In the genomic region with DNA sequence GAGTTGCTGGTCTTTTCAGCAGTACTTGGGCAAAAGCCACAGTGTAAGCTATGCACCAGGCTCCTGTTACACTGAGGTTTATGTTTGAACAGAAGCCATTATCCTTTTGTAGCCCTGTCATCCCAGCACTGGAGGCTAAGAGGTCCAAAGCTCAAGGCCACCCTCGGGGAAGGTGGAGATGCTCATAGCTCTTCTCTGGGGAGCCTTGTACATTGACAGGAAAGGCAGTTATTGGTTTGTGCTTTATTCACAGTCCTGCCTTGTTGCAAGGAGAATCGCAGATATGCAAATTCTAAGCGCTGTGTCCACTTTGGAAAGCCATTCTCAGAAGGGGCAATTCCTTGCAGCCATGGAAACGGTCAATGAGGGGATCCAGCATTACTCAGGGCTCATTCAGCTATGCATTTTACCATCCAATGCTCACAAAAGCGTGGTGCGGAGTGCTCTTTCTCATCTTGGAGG, we compare ENCODE assay signal across 13 mouse cellular contexts.
DNase-seq lines count a peak whose midpoint lies in the region; ATAC-seq and TF ChIP-seq lines count a peak whose summit lies in the region.
"Had no signal": no experiment of that assay in that cellular context is flagged by ENCODE, and none has a peak within 500 bp of the region (broad histone marks: within the 10 kb centered on the region; RNA-seq: fewer than 3 reads in every experiment).

No protein-coding gene starts in this region.

- ATAC-seq in intestine, embryonic 15.5 days: peak; percentile 39; the same call in 1 of the 2 replicates
- ATAC-seq in intestine, postnatal 0 days: no peak
- ATAC-seq in midbrain, embryonic 12.5 days (ENCODE audit: low FRiP score, low read depth): 0 out of 2 replicates have a peak, but pooled peaks have one; percentile 38
- ATAC-seq in stomach, postnatal 0 days (ENCODE audit: low FRiP score, low TSS enrichment): no peak

- intact Hi-C loops in left cerebral cortex, adult 2 months (cut with DNase I): no loop called here

- no peak overlapping the region for H3K4me2 ChIP-seq in intestine, embryonic 15.5 days (replicated peaks)
- H3K4me2 ChIP-seq in intestine, postnatal 0 days (replicated peaks; ENCODE audit: low read depth): no peak overlapping the region
- no peak overlapping the region; the same call in 1 of the 2 replicates for H3K4me2 ChIP-seq in midbrain, embryonic 12.5 days (replicated peaks)
- H3K4me2 ChIP-seq in stomach, postnatal 0 days (replicated peaks; ENCODE audit: low read depth): no peak overlapping the region
- H3K4me2 ChIP-seq: embryonic facial prominence, embryonic 12.5 days had no signal

- no peak overlapping the region for H3K4me3 ChIP-seq in intestine, embryonic 15.5 days (replicated peaks)
- H3K4me3 ChIP-seq in intestine, postnatal 0 days (ENCODE audit: low read depth, low read length): no peak overlapping the region
- H3K4me3 ChIP-seq in hindbrain, embryonic 10.5 days: no peak overlapping the region
- H3K4me3 ChIP-seq in midbrain, embryonic 12.5 days: no peak overlapping the region
- no peak overlapping the region for H3K4me3 ChIP-seq in stomach, postnatal 0 days (ENCODE audit: low read depth, low read length)
- no peak overlapping the region for H3K4me3 ChIP-seq in left cerebral cortex, adult 2 months
- H3K4me3 ChIP-seq: embryonic facial prominence, embryonic 12.5 days had no signal

- peaks cover 17% of the 10 kb centered on the region; the same call in 1 of the 2 replicates for H3K4me1 ChIP-seq in intestine, embryonic 15.5 days (replicated peaks)
- H3K4me1 ChIP-seq in intestine, postnatal 0 days (replicated peaks; ENCODE audit: control insufficient read depth, insufficient read depth, low read length): 0 out of 2 replicates have a peak, but pooled peaks cover 5% of the 10 kb centered on the region
- H3K4me1 ChIP-seq in hindbrain, embryonic 10.5 days (replicated peaks): peaks cover 47% of the 10 kb centered on the region
- H3K4me1 ChIP-seq in midbrain, embryonic 12.5 days: peaks cover 26% of the 10 kb centered on the region
- H3K4me1 ChIP-seq in stomach, postnatal 0 days (replicated peaks; ENCODE audit: control insufficient read depth, insufficient read depth): no peaks in the 10 kb centered on the region; the same call in 1 of the 2 replicates

- H3K27ac ChIP-seq in intestine, embryonic 15.5 days: no peak overlapping the region
- no peak overlapping the region for H3K27ac ChIP-seq in intestine, postnatal 0 days (ENCODE audit: low read depth, low read length)
- H3K27ac ChIP-seq in hindbrain, embryonic 10.5 days: peak overlapping the region; percentile 83
- peak overlapping the region; percentile 52; the same call in 1 of the 2 replicates for H3K27ac ChIP-seq in midbrain, embryonic 12.5 days (replicated peaks)
- H3K27ac ChIP-seq in stomach, postnatal 0 days (replicated peaks): no peak overlapping the region
- no peak overlapping the region for H3K27ac ChIP-seq in left cerebral cortex, adult 2 months
- H3K27ac ChIP-seq: embryonic facial prominence, embryonic 12.5 days; kidney, postnatal 0 days; liver, embryonic 14.5 days had no signal

- no peak overlapping the region for H3K9ac ChIP-seq in intestine, embryonic 15.5 days
- H3K9ac ChIP-seq in intestine, postnatal 0 days (ENCODE audit: low read depth, low read length): no peak overlapping the region
- no peak overlapping the region for H3K9ac ChIP-seq in midbrain, embryonic 12.5 days (replicated peaks)
- H3K9ac ChIP-seq in stomach, postnatal 0 days (ENCODE audit: low read length): no peak overlapping the region
- H3K9ac ChIP-seq: embryonic facial prominence, embryonic 12.5 days; liver, embryonic 14.5 days had no signal

- H3K9me3 ChIP-seq in intestine, embryonic 15.5 days: no peaks in the 10 kb centered on the region
- H3K9me3 ChIP-seq in intestine, postnatal 0 days (ENCODE audit: control insufficient read depth): no peaks in the 10 kb centered on the region
- H3K9me3 ChIP-seq in hindbrain, embryonic 10.5 days: no peaks in the 10 kb centered on the region
- H3K9me3 ChIP-seq in midbrain, embryonic 12.5 days: no peaks in the 10 kb centered on the region
- H3K9me3 ChIP-seq in stomach, postnatal 0 days (ENCODE audit: control insufficient read depth, low read length): no peaks in the 10 kb centered on the region
- H3K9me3 ChIP-seq: embryonic facial prominence, embryonic 12.5 days had no signal

- TF ChIP-seq EP300 in stomach, postnatal 0 days (optimal IDR thresholded peaks at IDR 0.05): no peak

- WGBS in intestine, embryonic 15.5 days: 67% methylated on average over 6 of the region's 6 CpGs
- WGBS in intestine, postnatal 0 days: 70% methylated on average over 6 of the region's 6 CpGs
- 39% methylated on average over 6 of the region's 6 CpGs for WGBS in hindbrain, embryonic 10.5 days
- WGBS in midbrain, embryonic 12.5 days: 19% methylated on average over 6 of the region's 6 CpGs
- WGBS in stomach, postnatal 0 days: 77% methylated on average over 6 of the region's 6 CpGs

- H3K36me3 ChIP-seq in intestine, embryonic 15.5 days: no peaks in the 10 kb centered on the region
- H3K36me3 ChIP-seq in intestine, postnatal 0 days (ENCODE audit: control insufficient read depth, insufficient read depth): no peaks in the 10 kb centered on the region
- H3K36me3 ChIP-seq in hindbrain, embryonic 10.5 days: no peaks in the 10 kb centered on the region
- no peaks in the 10 kb centered on the region for H3K36me3 ChIP-seq in midbrain, embryonic 12.5 days
- H3K36me3 ChIP-seq in stomach, postnatal 0 days (ENCODE audit: control insufficient read depth, insufficient read depth, low read length): no peaks in the 10 kb centered on the region
- H3K36me3 ChIP-seq: embryonic facial prominence, embryonic 12.5 days had no signal

- TF ChIP-seq CTCF in intestine, postnatal 0 days (IDR thresholded peaks at IDR 0.05; ENCODE audit: low read depth): no peak
- no peak for TF ChIP-seq CTCF in stomach, postnatal 0 days (IDR thresholded peaks at IDR 0.05; ENCODE audit: low read depth)
- TF ChIP-seq CTCF in left cerebral cortex, adult 2 months (IDR thresholded peaks at IDR 0.05): no peak

- no peaks in the 10 kb centered on the region for H3K27me3 ChIP-seq in intestine, embryonic 15.5 days (replicated peaks)
- H3K27me3 ChIP-seq in intestine, postnatal 0 days (replicated peaks; ENCODE audit: control insufficient read depth, insufficient read depth, low read length): no peaks in the 10 kb centered on the region
- no peaks in the 10 kb centered on the region for H3K27me3 ChIP-seq in hindbrain, embryonic 10.5 days (ENCODE audit: insufficient read depth, poor library complexity, severe bottlenecking)
- no peaks in the 10 kb centered on the region; the same call in 1 of the 2 replicates for H3K27me3 ChIP-seq in midbrain, embryonic 12.5 days
- no peaks in the 10 kb centered on the region for H3K27me3 ChIP-seq in stomach, postnatal 0 days (ENCODE audit: control insufficient read depth, insufficient read depth, low read length)
- H3K27me3 ChIP-seq: embryonic facial prominence, embryonic 12.5 days had no signal

- peak; percentile 57 for DNase-seq in hindbrain, embryonic 10.5 days (ENCODE audit: low spot score)
- DNase-seq in stomach, postnatal 0 days (ENCODE audit: low spot score): peak; percentile 7
- DNase-seq in left cerebral cortex, adult 2 months (ENCODE audit: extremely low spot score in 1 of 2, low spot score in 2 of 2): no peak
- no peak for DNase-seq in layer of hippocampus, postnatal 14 days (ENCODE audit: low spot score in 2 of 2)
- DNase-seq in spleen, postnatal 14 days (ENCODE audit: low spot score in 2 of 2): no peak
- DNase-seq: adrenal gland, postnatal 14 days; cerebellum, adult 11-12 months had no signal

Comparison
In these comparisons a context has a peak if more than half of its experiments do, and no peak if none do; other contexts are left out.
1. ATAC-seq: peak in intestine, embryonic 15.5 days (single experiment) and midbrain, embryonic 12.5 days (single experiment); none in intestine, postnatal 0 days (single experiment) and stomach, postnatal 0 days (single experiment).
2. H3K27ac ChIP-seq: peak in hindbrain, embryonic 10.5 days (single experiment) and midbrain, embryonic 12.5 days (single experiment); none in intestine, embryonic 15.5 days (single experiment), intestine, postnatal 0 days (single experiment), stomach, postnatal 0 days (single experiment) and left cerebral cortex, adult 2 months (single experiment).
3. DNase-seq: peak in hindbrain, embryonic 10.5 days (single experiment) and stomach, postnatal 0 days (single experiment); none in left cerebral cortex, adult 2 months (0 of 2), layer of hippocampus, postnatal 14 days (0 of 2) and spleen, postnatal 14 days (0 of 2).